Mouse (Mus musculus) heart, embryonic 10.5 days (tissue): ENCODE measurements around the gene Zswim5. TPM values are rescaled to one million over a fixed set of nuclear protein-coding genes. Genes with fewer than 3 reads are reported as not detected.
"Not testable (repeated sequence)": the region's sequence is repeated elsewhere in the genome, so short reads cannot be mapped to it uniquely, and the experiment has no call there.

Experiments
- DNase-seq: peaks from one replicate; pipeline ENCODE4 v3.0.0-alpha.2; 2017; ENCODE audit warnings: low spot score
- H3K27ac ChIP-seq: fragments of 300-500 bp; sonication (generic); 2 replicates; pipeline ENCODE4 v1.5.1; 2016; ENCODE audit warnings: mild to moderate bottlenecking
- H3K27me3 ChIP-seq: fragments of 300-500 bp; sonication (generic); 2 replicates; pipeline ENCODE4 v1.6.1; 2016; ENCODE audit warnings: mild to moderate bottlenecking; ENCODE audit not compliant: poor library complexity, insufficient read depth, severe bottlenecking
- H3K36me3 ChIP-seq: fragments of 300-500 bp; sonication (generic); 2 replicates; pipeline ENCODE4 v1.6.1; 2016; ENCODE audit warnings: mild to moderate bottlenecking, moderate library complexity
- H3K4me1 ChIP-seq: fragments of 300-500 bp; sonication (generic); 2 replicates; pipeline ENCODE4 v1.6.1; 2016; ENCODE audit warnings: mild to moderate bottlenecking
- H3K4me3 ChIP-seq: fragments of 300-500 bp; sonication (generic); 2 replicates; pipeline ENCODE4 v1.5.1; 2016; ENCODE audit warnings: mild to moderate bottlenecking, moderate library complexity
- H3K9me3 ChIP-seq: fragments of 300-500 bp; sonication (generic); 2 replicates; pipeline ENCODE4 v1.6.1; 2016; ENCODE audit warnings: mild to moderate bottlenecking, moderate library complexity
- WGBS: fragments of 180-500 bp; shearing (Covaris S2); methylation state at CpG from one replicate; pipeline ENCODE4 v1.1.7; 2016; 5-methylcytosine and 5-hydroxymethylcytosine counted together
- polyA plus RNA-seq: library from polyadenylated mRNA; unstranded; fragments of >200 nt; fragmentation: Nextera tagmentation; extraction: Ambion mirVana; gene quantifications from 2 replicates; pipeline ENCODE4 v1.2.1, GENCODE M21; 2016

Gene Zswim5
- 0.57 and 1.1 TPM in 2 replicates for polyA plus RNA-seq

DNA sequence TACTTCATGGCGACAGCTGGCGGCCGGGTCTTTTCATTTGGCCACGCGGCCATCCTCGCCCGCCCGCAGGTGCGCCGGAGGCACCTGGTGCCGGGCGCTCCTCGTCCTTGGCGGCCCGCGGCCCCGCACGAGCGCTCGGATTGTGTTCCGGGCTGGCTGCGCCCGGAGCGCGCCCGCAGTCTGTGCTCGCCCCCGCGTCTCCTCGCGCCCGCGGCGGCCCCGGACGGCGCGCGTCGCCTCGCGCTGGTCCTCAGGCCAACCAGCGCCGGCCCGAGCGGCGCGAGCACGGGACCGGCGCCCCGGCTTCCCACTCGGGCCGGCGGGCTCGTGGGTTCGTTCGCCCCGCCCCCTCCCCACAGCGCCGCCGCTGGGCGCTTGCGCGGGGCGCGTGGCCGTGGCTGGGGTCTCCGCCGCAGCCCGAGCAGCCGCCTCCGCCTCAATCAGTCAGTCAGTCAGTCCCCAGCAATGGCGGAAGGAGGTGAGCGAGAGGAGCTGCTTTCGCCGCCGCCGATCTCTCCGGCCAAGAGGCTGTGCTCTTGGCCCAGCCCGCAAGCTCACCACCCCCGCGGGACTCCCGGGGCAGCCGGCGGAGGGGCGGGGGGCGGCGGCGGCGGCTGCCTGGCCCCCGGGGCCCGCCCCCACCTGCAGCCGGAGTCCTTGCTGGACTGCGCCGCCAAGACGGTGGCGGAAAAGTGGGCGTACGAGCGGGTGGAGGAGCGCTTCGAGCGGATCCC, at the start of gene Zswim5:
TSS of gene Zswim5 (plus strand) at position 382 of the 734 bp plus-strand sequence.
- Histone ChIP-seq H3K27ac (peak within 1 kb of the TSS; percentile 94), H3K27me3 (peaks cover 5% of the 10 kb centered on the region; the same call in 1 of the 2 replicates), H3K36me3 (no peaks in the 10 kb centered on the region), H3K4me3 (peak within 1 kb of the TSS; percentile 92), H3K4me1 (peaks cover 6% of the 10 kb centered on the region; the same call in 1 of the 2 replicates), H3K9me3 (no peaks in the 10 kb centered on the region)
- WGBS = under 1% methylated on average over 104 of the region's 104 CpGs
- peak; percentile 82 for DNase-seq

DNA sequence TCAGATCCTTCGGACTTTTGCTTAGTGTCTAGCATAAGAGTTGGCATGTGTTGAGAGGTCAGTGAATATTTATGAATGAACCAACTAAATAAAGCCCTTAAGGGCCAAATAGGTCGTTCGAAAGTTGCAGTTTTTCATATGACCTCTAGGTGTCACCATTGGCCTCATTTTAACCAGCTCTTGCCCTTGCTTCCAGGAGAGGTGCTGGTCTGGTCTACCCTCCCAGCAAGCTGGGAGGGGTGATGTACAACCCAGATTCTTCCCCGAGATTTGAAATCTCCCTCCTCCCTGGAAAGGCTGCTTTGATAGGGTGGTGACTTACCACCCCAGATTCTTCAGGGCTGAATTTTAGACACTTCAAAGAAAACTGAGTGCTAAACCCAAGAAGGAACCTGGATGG, 49.4 kb upstream of the Zswim5 start:
- H3K4me1 ChIP-seq = peaks cover 10% of the 10 kb centered on the region
- H3K4me3 ChIP-seq = no peak overlapping the region
- no peaks in the 10 kb centered on the region for H3K9me3 ChIP-seq
- no peak overlapping the region for H3K27ac ChIP-seq
- H3K36me3 ChIP-seq = no peaks in the 10 kb centered on the region
- 3% methylated on average over 4 of the region's 4 CpGs for WGBS
- DNase-seq = no peak
- H3K27me3 ChIP-seq = no peaks in the 10 kb centered on the region

DNA sequence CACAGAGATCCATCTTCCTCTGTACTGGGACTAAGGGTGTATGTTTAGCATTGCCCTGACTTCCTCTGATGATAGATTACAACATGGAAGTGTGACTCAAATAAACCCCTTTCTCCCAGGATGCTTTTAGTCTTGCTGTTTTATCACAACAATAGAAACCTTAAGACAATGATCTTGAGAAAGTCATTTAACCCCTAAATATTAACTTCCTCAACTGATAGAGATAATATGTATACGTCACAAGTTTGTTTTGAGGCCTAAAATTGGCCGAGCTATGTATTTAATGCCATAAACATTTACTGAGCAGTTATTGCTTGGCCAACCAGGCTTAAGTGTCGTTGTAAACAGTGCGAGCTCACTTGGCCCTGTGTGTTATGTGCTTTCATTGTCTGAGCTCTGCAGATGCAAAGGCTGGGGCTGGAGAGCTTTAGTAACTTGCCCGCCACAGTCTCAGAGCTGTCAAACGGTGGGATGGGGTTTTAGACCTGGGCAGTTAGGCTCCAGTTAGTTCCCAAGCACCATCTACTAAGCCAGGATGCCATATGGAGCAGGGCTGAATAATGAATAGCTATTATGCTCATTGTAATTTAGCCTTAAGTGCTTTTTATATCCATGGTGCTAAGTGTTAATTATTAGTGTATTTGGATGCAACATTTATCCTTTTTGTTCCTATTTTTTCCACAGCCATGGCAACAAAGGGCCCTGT, 47.7 kb upstream of the Zswim5 start:
- H3K9me3 ChIP-seq = no peaks in the 10 kb centered on the region
- peaks cover 7% of the 10 kb centered on the region for H3K4me1 ChIP-seq
- no peaks in the 10 kb centered on the region for H3K36me3 ChIP-seq
- WGBS = 64% methylated on average over 6 of the region's 6 CpGs
- H3K27ac ChIP-seq = no peak overlapping the region
- no peaks in the 10 kb centered on the region for H3K27me3 ChIP-seq
- no peak for DNase-seq
- H3K4me3 ChIP-seq = no peak overlapping the region

DNA sequence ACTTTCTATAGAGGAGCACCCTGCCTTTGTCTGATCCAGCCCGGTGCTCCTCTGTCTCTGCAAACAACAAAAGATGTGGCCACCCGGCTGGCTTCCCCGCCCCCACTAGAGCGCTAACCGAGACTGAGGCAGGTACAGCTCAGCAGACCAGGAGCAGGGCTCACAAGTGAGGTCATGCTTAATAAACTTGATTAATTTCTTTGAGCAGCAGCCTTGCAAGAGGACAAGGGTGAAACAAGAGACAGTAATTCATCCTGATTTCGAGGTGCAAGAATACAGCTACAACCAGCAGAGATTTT, 47.2 kb upstream of the Zswim5 start:
- DNase-seq = no peak
- no peaks in the 10 kb centered on the region for H3K27me3 ChIP-seq
- H3K36me3 ChIP-seq = no peaks in the 10 kb centered on the region
- 39% methylated on average over 6 of the region's 6 CpGs for WGBS
- H3K9me3 ChIP-seq = no peaks in the 10 kb centered on the region
- H3K27ac ChIP-seq = no peak overlapping the region
- H3K4me1 ChIP-seq = peaks cover 6% of the 10 kb centered on the region
- no peak overlapping the region for H3K4me3 ChIP-seq

DNA sequence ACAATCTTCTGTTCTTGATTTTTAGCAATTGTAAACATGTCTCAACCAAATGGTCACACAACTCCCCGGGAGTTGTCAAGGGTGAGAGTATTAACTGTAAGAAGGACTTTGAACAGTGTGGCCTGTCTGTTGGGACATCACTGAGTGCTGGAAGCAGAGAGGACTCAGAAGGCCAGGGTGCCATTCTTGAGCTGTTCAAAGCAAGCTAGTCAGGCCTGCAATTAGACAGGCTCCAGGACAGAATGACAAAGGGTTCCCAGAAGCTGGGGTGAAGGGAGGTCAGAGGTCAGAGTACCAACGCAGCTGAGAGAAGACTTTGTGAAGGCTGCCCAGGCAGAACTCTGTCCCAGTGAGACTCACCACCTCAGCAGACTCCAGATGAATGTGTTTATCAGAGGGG, 38.2 kb upstream of the Zswim5 start:
- Histone ChIP-seq H3K9me3 (no peaks in the 10 kb centered on the region), H3K27me3 (peaks cover 21% of the 10 kb centered on the region), H3K36me3 (no peaks in the 10 kb centered on the region), H3K4me1 (no peaks in the 10 kb centered on the region), H3K4me3 (no peak overlapping the region), H3K27ac (no peak overlapping the region)
- DNase-seq = no peak
- WGBS = 50% methylated on average over 2 of the region's 2 CpGs

DNA sequence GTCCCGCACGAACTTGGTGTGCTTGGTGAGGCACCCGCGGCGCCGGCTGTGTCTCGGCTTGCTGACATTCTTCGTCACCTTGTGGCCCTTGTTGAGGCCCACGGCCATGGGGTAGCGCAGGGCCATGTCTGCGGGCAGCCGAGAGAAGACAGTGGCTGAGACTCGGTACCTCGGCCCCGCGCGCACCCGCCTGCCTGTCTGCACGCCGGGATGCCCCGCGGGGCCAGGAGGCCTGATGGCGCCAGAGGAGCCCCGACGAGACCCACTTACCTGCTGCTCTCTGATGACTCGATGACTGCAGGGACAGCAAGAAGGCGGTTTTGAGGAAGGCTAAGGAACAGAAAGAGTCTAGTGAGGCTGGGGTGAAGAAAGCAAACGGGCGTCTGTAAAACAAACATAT, 37.1 kb upstream of the Zswim5 start:
- H3K36me3 ChIP-seq, DNase-seq, H3K4me1 ChIP-seq, H3K27ac ChIP-seq, H3K9me3 ChIP-seq: not testable (repeated sequence)
- H3K4me3 ChIP-seq = peak overlapping the region; percentile 47
- H3K27me3 ChIP-seq = peaks cover 21% of the 10 kb centered on the region
- WGBS = 13% methylated on average over 26 of the region's 29 CpGs

DNA sequence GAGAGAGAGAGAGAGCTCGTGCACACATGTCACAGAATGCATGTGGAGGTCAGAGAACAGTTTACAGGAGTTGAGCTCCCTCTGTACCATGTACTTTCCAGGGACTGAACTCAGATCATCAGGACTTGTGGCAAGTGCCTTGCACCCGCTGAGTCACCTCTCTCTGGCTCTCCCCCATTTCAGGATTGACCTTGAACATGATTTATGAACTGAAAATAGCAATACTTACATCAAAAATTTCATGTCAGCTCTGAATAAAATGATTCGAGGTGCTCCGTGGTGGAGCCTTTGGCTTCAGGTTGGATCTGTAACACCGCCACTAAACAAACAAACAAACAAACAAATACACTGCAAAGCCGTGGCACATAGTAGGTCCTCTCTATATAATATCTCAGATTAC, 36.3 kb upstream of the Zswim5 start:
- Histone ChIP-seq H3K9me3 (no peaks in the 10 kb centered on the region), H3K27me3 (peaks cover 21% of the 10 kb centered on the region), H3K4me1 (no peaks in the 10 kb centered on the region), H3K4me3 (no peak overlapping the region), H3K27ac (no peak overlapping the region), H3K36me3 (no peaks in the 10 kb centered on the region)
- no peak for DNase-seq
- WGBS = 83% methylated on average over 6 of the region's 6 CpGs

DNA sequence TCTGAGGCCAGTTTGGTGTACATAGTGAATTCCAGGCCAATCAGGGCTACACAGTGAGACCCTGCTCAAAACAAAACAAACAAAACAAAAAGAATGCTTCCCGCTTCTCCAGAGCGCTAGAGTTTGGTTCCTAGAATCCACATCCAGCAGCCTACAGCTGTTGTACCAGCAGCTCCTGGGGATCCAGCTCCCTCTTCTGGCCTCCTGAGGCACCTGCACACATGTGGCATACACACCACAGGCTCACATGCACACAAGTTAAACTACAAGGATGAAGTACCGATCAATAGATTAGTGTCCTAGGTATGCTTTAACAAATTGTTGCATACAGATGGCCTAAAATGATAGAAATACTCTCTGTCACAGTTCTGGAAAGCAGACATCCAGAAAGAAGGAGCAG, 32.9 kb upstream of the Zswim5 start:
- Histone ChIP-seq H3K4me1 (no peaks in the 10 kb centered on the region), H3K4me3 (no peak overlapping the region), H3K9me3 (no peaks in the 10 kb centered on the region), H3K36me3 (no peaks in the 10 kb centered on the region), H3K27ac (no peak overlapping the region), H3K27me3 (peaks cover 17% of the 10 kb centered on the region)
- DNase-seq = no peak
- 86% methylated on average over 3 of the region's 3 CpGs for WGBS

DNA sequence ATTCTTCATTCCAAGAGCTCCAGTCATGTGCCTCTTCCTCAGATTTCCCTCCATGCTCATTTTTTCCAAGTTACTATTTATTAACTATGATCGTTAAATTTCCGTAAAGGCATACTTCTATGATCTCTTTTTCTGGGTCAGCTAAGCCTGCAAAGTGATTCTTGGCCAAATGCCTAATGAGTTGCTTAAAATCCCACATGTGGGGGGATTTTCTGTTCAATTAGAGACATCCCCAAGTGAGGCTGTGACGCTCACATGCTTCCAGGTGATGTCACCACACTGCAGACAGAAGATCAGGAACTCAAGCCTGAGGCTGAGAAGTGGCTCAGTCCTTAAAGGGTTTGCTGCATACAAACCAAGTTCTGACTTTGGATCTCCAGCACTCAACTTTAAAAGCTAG, 27.3 kb upstream of the Zswim5 start:
- Histone ChIP-seq H3K9me3 (no peaks in the 10 kb centered on the region), H3K27ac (no peak overlapping the region), H3K36me3 (no peaks in the 10 kb centered on the region), H3K4me1 (0 out of 2 replicates have a peak, but pooled peaks cover 6% of the 10 kb centered on the region), H3K27me3 (no peaks in the 10 kb centered on the region), H3K4me3 (no peak overlapping the region)
- DNase-seq = no peak
- 82% methylated on average over 3 of the region's 3 CpGs for WGBS

DNA sequence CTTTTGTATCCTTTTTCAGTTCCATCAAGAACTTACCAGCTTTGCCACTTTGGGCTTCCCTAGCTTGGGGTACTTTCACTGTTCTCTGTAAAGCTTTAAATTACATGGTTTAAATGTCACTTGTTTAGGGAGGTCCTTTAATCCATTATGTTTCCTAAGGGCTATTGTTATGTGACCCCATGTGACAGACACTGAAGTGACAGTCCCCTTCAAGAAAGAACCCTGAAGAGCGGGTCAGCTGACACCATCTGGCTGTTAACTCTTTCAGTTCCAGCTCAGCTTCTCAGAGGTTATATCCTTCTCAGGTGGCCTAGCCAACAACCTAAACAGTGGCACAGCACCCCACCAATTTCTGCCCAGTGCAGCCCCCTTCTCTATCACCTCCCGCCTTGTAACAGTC, 22.9 kb upstream of the Zswim5 start:
- H3K9me3 ChIP-seq = no peaks in the 10 kb centered on the region
- no peak overlapping the region for H3K27ac ChIP-seq
- H3K36me3 ChIP-seq = no peaks in the 10 kb centered on the region

DNA sequence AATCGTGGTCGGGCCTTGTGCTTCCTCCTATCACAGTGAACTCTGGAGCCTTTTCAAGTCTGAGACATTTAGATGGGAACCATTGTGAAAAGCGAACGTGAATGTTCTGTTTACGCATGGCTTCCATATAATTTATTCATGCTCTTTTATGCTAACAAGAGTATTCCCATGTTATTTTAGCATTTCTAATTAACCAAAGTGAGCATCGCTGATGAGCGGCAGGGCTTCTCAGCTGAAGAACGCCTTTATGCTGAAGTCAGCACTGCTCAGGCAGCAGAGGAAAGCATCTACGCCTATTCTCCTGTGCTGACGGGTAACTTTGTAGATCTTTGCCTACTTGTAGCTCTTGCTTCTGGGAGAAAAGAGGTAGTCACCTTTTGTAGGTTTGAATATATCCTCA, 20.0 kb upstream of the Zswim5 start:
- Histone ChIP-seq H3K9me3 (no peaks in the 10 kb centered on the region), H3K36me3 (no peaks in the 10 kb centered on the region), H3K27me3 (no peaks in the 10 kb centered on the region), H3K4me3 (no peak overlapping the region), H3K27ac (no peak overlapping the region), H3K4me1 (0 out of 2 replicates have a peak, but pooled peaks cover 6% of the 10 kb centered on the region)
- no peak for DNase-seq
- WGBS = 89% methylated on average over 10 of the region's 10 CpGs

More for the DNA sequence above, 22.9 kb upstream of the Zswim5 start:
- Histone ChIP-seq H3K4me3 (no peak overlapping the region), H3K4me1 (0 out of 2 replicates have a peak, but pooled peaks cover 6% of the 10 kb centered on the region), H3K27me3 (no peaks in the 10 kb centered on the region)
- DNase-seq = no peak
- 27% methylated on average over 2 of the region's 2 CpGs for WGBS

DNA sequence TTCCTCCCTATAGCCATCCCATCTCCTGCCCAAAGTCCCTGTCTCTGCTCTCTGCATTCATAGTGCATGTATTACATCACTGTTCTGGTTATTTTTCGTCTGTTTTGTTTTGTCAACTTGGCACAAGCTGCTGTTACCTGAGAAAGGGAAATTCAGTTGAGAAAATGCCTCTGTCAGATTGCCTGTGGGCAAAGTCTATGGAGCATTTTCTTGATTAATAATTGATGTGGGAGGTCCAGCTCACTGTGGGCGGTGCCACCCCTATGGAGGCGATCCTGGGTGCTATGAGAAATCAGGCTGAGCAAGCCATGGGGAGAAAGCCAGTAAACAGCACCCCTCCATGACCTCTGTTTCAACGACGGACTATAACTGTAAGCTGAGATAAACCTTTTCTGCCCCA, 17.5 kb upstream of the Zswim5 start:
- no peak overlapping the region for H3K4me3 ChIP-seq
- no peaks in the 10 kb centered on the region for H3K9me3 ChIP-seq
- DNase-seq = no peak
- H3K27ac ChIP-seq = no peak overlapping the region
- no peaks in the 10 kb centered on the region for H3K4me1 ChIP-seq
- no peaks in the 10 kb centered on the region for H3K36me3 ChIP-seq
- H3K27me3 ChIP-seq = no peaks in the 10 kb centered on the region
- 71% methylated on average over 5 of the region's 5 CpGs for WGBS

DNA sequence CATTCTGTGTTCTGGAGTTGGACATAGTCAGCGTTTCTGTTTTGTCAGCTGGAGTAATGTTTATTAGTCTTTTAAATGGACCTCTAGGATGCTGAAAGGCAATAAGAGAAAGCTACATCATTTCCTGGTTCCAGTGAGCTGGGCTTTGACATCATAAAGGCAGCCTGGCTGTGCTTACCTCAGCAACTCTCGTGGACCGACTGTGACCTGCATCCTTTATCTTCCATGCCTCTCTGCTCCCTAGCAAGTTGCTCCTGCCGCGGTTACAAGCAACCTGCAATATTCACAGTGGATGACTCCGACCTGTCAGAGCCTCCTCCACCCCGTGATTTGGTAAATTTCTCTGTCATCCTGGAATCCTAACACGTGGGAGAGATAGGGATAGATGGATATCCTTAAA, 15.2 kb upstream of the Zswim5 start:
- WGBS = 59% methylated on average over 8 of the region's 8 CpGs
- DNase-seq = no peak
- H3K4me3 ChIP-seq = no peak overlapping the region
- no peak overlapping the region for H3K27ac ChIP-seq
- no peaks in the 10 kb centered on the region for H3K36me3 ChIP-seq
- H3K27me3 ChIP-seq = no peaks in the 10 kb centered on the region
- no peaks in the 10 kb centered on the region for H3K4me1 ChIP-seq
- H3K9me3 ChIP-seq = no peaks in the 10 kb centered on the region
